Mouse (Mus musculus): ENCODE results near the gene Evpl.

DNA sequence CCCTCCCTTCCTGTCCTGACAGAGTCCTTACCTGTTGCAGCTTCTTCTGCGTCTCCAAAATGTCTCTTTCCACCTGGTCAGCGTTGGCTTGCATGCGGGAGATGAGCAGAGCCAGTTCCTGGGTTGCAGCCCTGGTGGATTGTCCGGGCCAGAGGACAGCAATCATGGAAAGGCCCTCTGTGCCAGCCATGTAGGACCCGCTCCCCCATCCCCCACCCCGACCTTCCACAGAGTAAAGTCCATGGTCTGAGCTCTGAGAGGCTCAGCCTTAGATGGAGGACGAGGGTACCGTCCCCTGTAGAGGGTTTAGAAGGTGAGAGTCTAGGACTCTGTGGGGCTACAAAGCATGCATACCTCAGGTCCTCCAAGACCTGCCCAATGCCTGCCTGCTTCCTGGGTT is 3.0 kb downstream of the Evpl start:
- TF ChIP-seq CTCF (IDR thresholded peaks at IDR 0.05) (no peak), EP300 (IDR thresholded peaks at IDR 0.05) (no peak)

All from lung, postnatal 0 days (tissue).